Mouse (Mus musculus) layer of hippocampus, adult 8-10 months (tissue): Measurements from ENCODE around the gene Ttc28. TPM values are rescaled to one million over a fixed set of nuclear protein-coding genes. Genes with fewer than 3 reads are reported as not detected.

Experiments
- DNase-seq, 2 experiments: peaks; one replicate each; pipeline ENCODE4 v3.0.0; 2022; ENCODE audit warnings: low spot score in 2 of 2
- microRNA-seq, 2 experiments: library from miRNA; unstranded; fragments of <30 nt; microRNA quantifications; one replicate each; pipeline ENCODE4 v1.2.0; 2022
- total RNA-seq, 4 experiments: library from RNA; stranded (reverse); gene quantifications; 2 replicates each; pipeline ENCODE4 v1.2.4; 2022

Ttc28 gene
- total RNA-seq, 4 experiments from 2014 or later = 9.5 to 15.1 (median 12.2) TPM

GRCm38 (mm10) chr5:111329782-111330416 is 450.3 kb downstream of the Ttc28 start:
- no peak for DNase-seq

GRCm38 (mm10) chr5:111330417-111331098 is 451.0 kb downstream of the Ttc28 start, which contains the start of gene Pitpnb:
Gene Pitpnb (plus strand): TSS chr5:111330763.
- peak; percentile 95 to 98 for DNase-seq

- no peak for DNase-seq
Measured at GRCm38 (mm10) chr5:111331099-111331435, 451.5 kb downstream of the Ttc28 start.

GRCm38 (mm10) chr5:111335939-111336691 is 456.5 kb downstream of the Ttc28 start:
- no peak for DNase-seq

Small RNA genes lying within 50 kb of the gene (microRNA-seq; reads per million reads assigned to microRNA genes)
- 2.9 to 4.3 reads per million in 2 experiments for gene Mir701

Other genes starting within 250 kb of the Ttc28 start
- 10 to 100 TPM; 20.9 to 26.9 (median 23.7) TPM for gene Noc4l, start 226.4 kb upstream of the Ttc28 start, total RNA-seq
- 10 to 100 TPM; 25.2 to 31.6 (median 28.7) TPM for gene Ddx51, start 226.4 kb upstream of the Ttc28 start, total RNA-seq
- 100 to 1,000 TPM in 3 of 4 experiments, 10 to 100 TPM in 1; 84.2 to 115 (median 114) TPM for gene Ep400, start 109.1 kb upstream of the Ttc28 start, total RNA-seq
- 10 to 100 TPM; 18.3 to 22.7 (median 20.2) TPM for gene Pus1, start 99.1 kb upstream of the Ttc28 start, total RNA-seq
- gene Ulk1, start 69.7 kb upstream of the Ttc28 start, total RNA-seq = 10 to 100 TPM; 67.6 to 84.3 (median 74.0) TPM
- gene Hscb, start 40.0 kb upstream of the Ttc28 start, total RNA-seq = 10 to 100 TPM; 12.6 to 17.6 (median 14.5) TPM
- gene Chek2, start 39.8 kb upstream of the Ttc28 start, total RNA-seq = 1 to 10 TPM; 1.3 to 2.6 (median 1.7) TPM